Mouse (Mus musculus) testis, postnatal 10 days (tissue): ENCODE results near the gene Ano6.

Experiments
- DNase-seq: peaks from one replicate; pipeline ENCODE4 v3.0.0; 2021; ENCODE audit warnings: low spot score

The Ano6 gene

GRCm38 (mm10) chr15:95797144-95797983 is 6.7 kb downstream of the Ano6 start:
- no peak for DNase-seq

GRCm38 (mm10) chr15:95798266-95798665 is 7.6 kb downstream of the Ano6 start:
- DNase-seq, result no peak

- no peak for DNase-seq
These were observed 9.0 kb downstream of the Ano6 start for GRCm38 (mm10) chr15:95799632-95800031.

- no peak for DNase-seq
These were observed 9.4 kb downstream of the Ano6 start for GRCm38 (mm10) chr15:95800051-95800450.

GRCm38 (mm10) chr15:95801261-95801979 is 10.8 kb downstream of the Ano6 start:
- no peak for DNase-seq

- no peak for DNase-seq
These were observed 11.5 kb downstream of the Ano6 start for GRCm38 (mm10) chr15:95802140-95802539.

- no peak for DNase-seq
These were observed 12.1 kb downstream of the Ano6 start for GRCm38 (mm10) chr15:95802762-95803161.

- DNase-seq, result no peak
These were observed 12.8 kb downstream of the Ano6 start for GRCm38 (mm10) chr15:95803484-95803883.

- no peak for DNase-seq
These were observed 13.6 kb downstream of the Ano6 start for GRCm38 (mm10) chr15:95804255-95804654.

GRCm38 (mm10) chr15:95805022-95805471 is 14.4 kb downstream of the Ano6 start:
- no peak for DNase-seq

- DNase-seq, result no peak
These were observed 17.3 kb downstream of the Ano6 start for GRCm38 (mm10) chr15:95807908-95808307.

- DNase-seq, result no peak
These were observed 19.7 kb downstream of the Ano6 start for GRCm38 (mm10) chr15:95810357-95810761.

- no peak for DNase-seq
These were observed 22.4 kb downstream of the Ano6 start for GRCm38 (mm10) chr15:95812821-95813571.

- no peak for DNase-seq
These were observed 26.9 kb downstream of the Ano6 start for GRCm38 (mm10) chr15:95817501-95817900.

GRCm38 (mm10) chr15:95819249-95820035 is 28.8 kb downstream of the Ano6 start:
- no peak for DNase-seq

GRCm38 (mm10) chr15:95820142-95820541 is 29.5 kb downstream of the Ano6 start:
- DNase-seq, result no peak

- DNase-seq, result no peak
These were observed 30.0 kb downstream of the Ano6 start for GRCm38 (mm10) chr15:95820678-95821077.

GRCm38 (mm10) chr15:95822099-95822498 is 31.5 kb downstream of the Ano6 start:
- DNase-seq, result no peak

GRCm38 (mm10) chr15:95823383-95824306 is 33.0 kb downstream of the Ano6 start:
- DNase-seq, result no peak

- DNase-seq, result no peak
These were observed 35.9 kb downstream of the Ano6 start for GRCm38 (mm10) chr15:95826516-95826915.
